Mouse (Mus musculus) heart, adult 18-20 months (tissue): ENCODE results near the gene Cntrl. TPM values are rescaled to one million over a fixed set of nuclear protein-coding genes. Genes with fewer than 3 reads are reported as not detected.

ENCODE experiments used
- DNase-seq, 2 experiments: peaks; one replicate each; pipeline ENCODE4 v3.0.0; 2021 to 2022; ENCODE audit warnings: mixed read lengths in 1 of 2
- total RNA-seq, 2 experiments: library from RNA; stranded (reverse); gene quantifications; 2 replicates each; pipeline ENCODE4 v1.2.3; 2021

Gene Cntrl
- total RNA-seq, 2 experiments from 2014 or later: 3.7 to 5.2 TPM

GRCm38 (mm10) chr2:35222822-35223391 lies 113.6 kb downstream of the Cntrl start:
- no peak for DNase-seq

GRCm38 (mm10) chr2:35224285-35224684 lies 115.0 kb downstream of the Cntrl start:
- no peak for DNase-seq

- DNase-seq: no peak
Observed at GRCm38 (mm10) chr2:35228145-35228544, 118.9 kb downstream of the Cntrl start.

Other genes with a start within 250 kb of the Cntrl start
- gene Cutal, start 235.1 kb upstream of the Cntrl start, total RNA-seq: 1 to 10 TPM in 1 of 2 experiments, under 1 TPM in 1; 0.74 to 1.3 TPM
- gene Psmd5, start 234.5 kb upstream of the Cntrl start, total RNA-seq: 10 to 100 TPM; 16.7 to 18.5 TPM
- under 1 TPM; 0.93 to 0.99 TPM for gene Phf19, start 195.5 kb upstream of the Cntrl start, total RNA-seq
- gene Traf1, start 147.7 kb upstream of the Cntrl start, total RNA-seq: 1 to 10 TPM; 1.9 to 3.5 TPM
- gene Hc, start 48.1 kb upstream of the Cntrl start, total RNA-seq: not detected
- gene AI182371, start 7.9 kb upstream of the Cntrl start, total RNA-seq: not detected
- gene Rab14, start 91.6 kb downstream of the Cntrl start, total RNA-seq: 100 to 1,000 TPM; 128 to 136 TPM
- gene Gsn, start 146.9 kb downstream of the Cntrl start, total RNA-seq: 100 to 1,000 TPM; 742 to 802 TPM
- gene Stom, start 227.5 kb downstream of the Cntrl start, total RNA-seq: 100 to 1,000 TPM in 1 of 2 experiments, 10 to 100 TPM in 1; 88.5 to 102 TPM